Mouse (Mus musculus): ENCODE measurements around the gene Gigyf1. TPM values are rescaled to one million over a fixed set of nuclear protein-coding genes. Genes with fewer than 3 reads are reported as not detected.

Gigyf1 gene
- total RNA-seq, 1 experiment from 2014 or later, result 12.5 TPM

GRCm38 (mm10) chr5:137512847-137513794 lies 5.2 kb upstream of the Gigyf1 start:
- ATAC-seq (replicated peaks; ENCODE audit: low read depth, poor library complexity, severe bottlenecking), result no peak

- ATAC-seq (replicated peaks; ENCODE audit: low read depth, poor library complexity, severe bottlenecking), result no peak
These were observed 4.2 kb upstream of the Gigyf1 start for GRCm38 (mm10) chr5:137513951-137514721.

- ATAC-seq (replicated peaks; ENCODE audit: low read depth, poor library complexity, severe bottlenecking), result no peak
These were observed 3.5 kb upstream of the Gigyf1 start for GRCm38 (mm10) chr5:137514811-137515210.

- ATAC-seq (replicated peaks; ENCODE audit: low read depth, poor library complexity, severe bottlenecking), result no peak
These were observed 1.6 kb downstream of the Gigyf1 start for GRCm38 (mm10) chr5:137519691-137520550.

- no peak for ATAC-seq (replicated peaks; ENCODE audit: low read depth, poor library complexity, severe bottlenecking)
These were observed 3.5 kb downstream of the Gigyf1 start for GRCm38 (mm10) chr5:137521861-137522260.

GRCm38 (mm10) chr5:137522711-137523110 lies 4.4 kb downstream of the Gigyf1 start:
- no peak for ATAC-seq (replicated peaks; ENCODE audit: low read depth, poor library complexity, severe bottlenecking)

- ATAC-seq (replicated peaks; ENCODE audit: low read depth, poor library complexity, severe bottlenecking), result no peak
These were observed 5.3 kb downstream of the Gigyf1 start for GRCm38 (mm10) chr5:137523396-137524250.

GRCm38 (mm10) chr5:137524251-137524515 lies 5.8 kb downstream of the Gigyf1 start:
- ATAC-seq (replicated peaks; ENCODE audit: low read depth, poor library complexity, severe bottlenecking), result no peak

GRCm38 (mm10) chr5:137524671-137525070 lies 6.3 kb downstream of the Gigyf1 start:
- ATAC-seq (replicated peaks; ENCODE audit: low read depth, poor library complexity, severe bottlenecking), result no peak

- no peak for ATAC-seq (replicated peaks; ENCODE audit: low read depth, poor library complexity, severe bottlenecking)
These were observed 7.2 kb downstream of the Gigyf1 start for GRCm38 (mm10) chr5:137525511-137525910.

- ATAC-seq (replicated peaks; ENCODE audit: low read depth, poor library complexity, severe bottlenecking), result peak; percentile 55
These were observed 8.0 kb downstream of the Gigyf1 start for GRCm38 (mm10) chr5:137526192-137526936.

GRCm38 (mm10) chr5:137527413-137527812 lies 9.1 kb downstream of the Gigyf1 start:
- no peak for ATAC-seq (replicated peaks; ENCODE audit: low read depth, poor library complexity, severe bottlenecking)

- ATAC-seq (replicated peaks; ENCODE audit: low read depth, poor library complexity, severe bottlenecking), result no peak
These were observed 10.1 kb downstream of the Gigyf1 start for GRCm38 (mm10) chr5:137528247-137528968.

GRCm38 (mm10) chr5:137529221-137529995 lies 11.1 kb downstream of the Gigyf1 start:
- ATAC-seq (replicated peaks; ENCODE audit: low read depth, poor library complexity, severe bottlenecking), result no peak

GRCm38 (mm10) chr5:137530075-137530474 lies 11.7 kb downstream of the Gigyf1 start:
- no peak for ATAC-seq (replicated peaks; ENCODE audit: low read depth, poor library complexity, severe bottlenecking)

GRCm38 (mm10) chr5:137530588-137531413 lies 12.5 kb downstream of the Gigyf1 start:
- ATAC-seq (replicated peaks; ENCODE audit: low read depth, poor library complexity, severe bottlenecking), result 0 out of 2 replicates have a peak, but pooled peaks have one; percentile 5

Data from common myeloid progenitor, adult 5-6 weeks (primary cell).